Mouse (Mus musculus): ENCODE measurements at regions not wholly inside any gene's neighbourhood (a gene's known extent, or its start where the extent isn't known, plus 50 kb on each side); places are given as distances from the start of the nearest gene placed in this dataset.

DNA sequence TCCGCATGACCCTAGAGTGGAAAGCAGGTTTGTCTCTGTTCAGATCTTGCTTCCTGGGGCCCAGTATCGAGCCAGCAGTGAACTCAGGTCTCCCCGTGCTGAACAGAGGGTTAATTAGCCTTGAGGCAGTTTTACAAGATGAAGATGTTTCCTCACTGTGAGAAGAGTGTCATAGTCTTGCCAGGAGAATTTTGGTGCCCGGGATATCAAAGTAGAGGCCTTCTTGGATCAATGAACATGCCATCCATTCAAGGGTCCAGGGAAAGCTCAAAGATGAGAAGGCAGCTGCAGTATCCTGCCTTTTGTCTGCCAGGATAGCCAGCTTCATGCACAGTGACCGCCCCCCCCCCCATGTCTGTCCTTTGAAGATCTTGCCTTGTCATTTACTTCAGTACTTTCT, 114.2 kb upstream of the Mylip start:
- in situ Hi-C loops (cut with MseI, MboI), result no loop called here

DNA sequence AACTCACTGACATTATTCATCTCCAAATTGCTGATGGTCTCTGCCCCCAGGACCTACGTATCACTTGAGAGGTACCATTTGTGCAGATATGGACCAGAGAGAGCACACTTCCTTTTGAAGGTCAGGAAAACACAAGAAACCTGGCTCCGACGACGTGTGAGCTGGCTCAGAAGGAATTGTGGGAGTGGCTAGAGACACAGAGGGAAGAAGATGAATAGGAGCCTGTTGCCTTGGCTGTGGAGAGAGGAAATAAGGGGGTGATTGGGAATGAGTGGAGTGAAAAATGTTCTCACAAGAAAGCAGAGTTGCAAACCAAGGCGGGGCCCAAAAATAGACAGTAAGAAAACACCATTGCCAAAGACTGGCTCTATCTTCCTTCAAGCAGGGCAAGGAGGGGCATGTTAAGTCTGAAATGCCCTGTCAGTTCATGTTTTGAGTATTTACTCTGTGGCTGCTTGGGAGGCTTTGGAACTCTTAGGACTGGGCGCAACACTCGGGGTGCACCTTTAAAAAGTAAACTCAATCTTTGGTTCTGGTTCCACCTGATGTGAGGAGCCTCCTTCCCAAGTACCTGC, 111.6 kb upstream of the Mylip start:
- in situ Hi-C loops (cut with MseI, MboI), result no loop called here

DNA sequence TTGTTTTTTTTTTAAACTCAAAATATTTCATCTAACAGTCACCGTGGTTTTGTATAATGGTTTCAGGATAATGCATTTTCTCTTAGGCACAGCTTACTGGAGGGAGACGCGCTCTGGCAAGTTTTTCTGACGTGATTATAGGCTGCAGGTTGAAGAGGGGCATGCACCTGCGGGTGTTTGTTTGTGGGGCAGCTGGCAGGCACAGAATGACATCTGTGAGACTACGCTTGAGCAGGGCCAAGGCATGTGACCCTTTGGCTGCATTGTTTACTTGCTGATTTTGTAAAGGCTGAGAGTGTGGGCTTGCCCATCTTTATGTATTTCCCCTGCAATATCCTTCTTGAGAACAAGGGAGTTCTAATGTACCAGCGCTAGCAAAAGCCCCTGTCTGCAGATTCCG, 108.4 kb upstream of the Mylip start:
- in situ Hi-C loops (cut with MseI, MboI), result no loop called here

DNA sequence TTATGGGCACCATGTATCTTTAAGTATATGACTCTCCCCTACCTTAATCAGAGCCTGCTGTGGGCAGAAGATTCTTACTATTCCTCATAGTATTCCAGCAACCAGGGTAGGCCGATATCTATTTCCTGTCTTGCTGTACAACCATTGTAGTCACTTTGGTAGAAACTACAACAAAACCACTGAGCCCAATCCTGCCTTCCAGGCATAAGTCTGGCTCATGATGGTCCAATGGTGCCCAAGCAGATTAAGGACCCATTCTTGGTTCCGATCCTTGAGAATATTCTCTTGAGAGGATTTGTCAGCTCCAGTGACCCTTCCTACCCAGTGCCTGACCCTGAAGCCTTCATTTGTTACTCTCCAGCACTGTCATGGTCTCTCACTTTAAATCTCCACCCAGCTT, 102.9 kb upstream of the Mylip start:
- in situ Hi-C loops (cut with MseI, MboI), result no loop called here

DNA sequence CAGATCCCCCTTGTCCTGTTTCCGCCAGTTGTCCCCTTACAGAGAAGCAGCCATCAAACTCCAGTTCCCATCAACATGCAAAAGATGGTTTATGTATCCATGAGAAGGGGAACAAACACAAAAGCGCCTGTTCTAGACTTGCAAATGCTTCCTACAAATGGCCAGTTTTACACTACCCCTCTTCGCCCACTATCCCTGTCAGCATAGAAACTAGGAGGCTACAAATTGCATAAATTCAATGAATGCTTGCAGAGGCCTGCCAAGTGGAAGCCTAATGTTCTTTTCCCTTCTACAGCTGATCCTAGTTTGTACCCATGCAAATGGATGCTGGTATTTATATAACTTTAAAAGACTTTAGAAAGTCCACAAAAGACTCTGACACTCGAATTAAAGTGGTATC, 102.3 kb upstream of the Mylip start:
- in situ Hi-C loops (cut with MseI, MboI), result no loop called here

DNA sequence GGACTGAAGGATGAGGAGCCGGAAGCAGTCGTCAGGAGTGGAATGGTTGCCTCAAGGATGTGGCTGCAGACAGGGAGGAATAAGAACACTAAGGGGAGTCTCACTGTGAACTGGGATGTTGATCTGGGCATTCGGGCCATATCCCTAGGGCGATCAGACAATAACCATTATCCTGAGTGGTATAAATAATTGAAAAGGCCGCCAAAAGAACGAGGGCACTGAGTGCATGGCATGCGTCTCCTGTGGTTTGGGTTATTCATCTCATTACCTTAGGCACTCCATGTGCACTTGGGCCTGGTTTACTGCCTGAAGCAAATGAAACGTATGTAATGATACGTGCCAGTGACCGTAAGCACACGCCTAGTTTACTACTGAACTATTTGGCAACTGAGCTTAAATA, 99.6 kb upstream of the Mylip start:
- in situ Hi-C loops (cut with MseI, MboI), result no loop called here

DNA sequence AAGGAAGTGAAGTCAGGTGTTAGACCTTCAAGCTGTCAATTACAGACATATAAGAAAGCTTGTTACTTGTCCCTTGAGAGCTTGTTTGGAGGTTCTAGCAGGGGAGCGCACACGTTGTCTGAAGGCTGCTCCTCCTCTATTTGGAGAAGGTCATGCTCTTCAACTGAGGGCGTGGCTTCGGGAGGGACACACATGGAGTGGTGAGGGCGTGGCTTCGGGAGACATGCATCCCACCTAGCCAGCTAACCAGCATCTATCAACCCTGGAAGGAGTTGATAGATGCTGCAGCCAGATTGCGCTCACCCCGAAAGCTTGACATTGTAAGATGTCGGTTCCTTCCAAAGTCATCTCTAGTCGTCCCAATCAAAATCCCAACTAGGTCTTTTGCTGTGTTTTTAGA, 94.9 kb upstream of the Mylip start:
- in situ Hi-C loops (cut with MseI, MboI), result no loop called here

DNA sequence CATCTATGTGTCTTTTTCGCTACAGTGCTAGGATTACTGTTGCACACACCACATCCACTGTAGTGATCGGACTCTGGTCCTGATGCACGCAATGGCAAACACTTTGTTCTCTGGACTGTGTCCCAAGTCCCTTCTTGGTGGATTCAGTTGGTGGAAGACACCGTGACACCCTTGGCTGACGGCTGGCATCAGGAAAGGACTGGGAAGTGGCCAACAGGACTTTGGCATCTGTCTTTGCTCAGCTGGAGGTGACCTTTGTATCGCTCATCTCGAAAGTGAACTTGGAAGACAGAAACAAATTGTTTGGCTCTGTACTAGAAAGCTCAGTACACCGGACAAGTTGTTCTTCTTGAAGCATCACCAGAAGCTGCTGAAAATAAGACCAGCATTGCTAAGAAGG, 88.9 kb upstream of the Mylip start:
- in situ Hi-C loops (cut with MseI, MboI), result no loop called here

DNA sequence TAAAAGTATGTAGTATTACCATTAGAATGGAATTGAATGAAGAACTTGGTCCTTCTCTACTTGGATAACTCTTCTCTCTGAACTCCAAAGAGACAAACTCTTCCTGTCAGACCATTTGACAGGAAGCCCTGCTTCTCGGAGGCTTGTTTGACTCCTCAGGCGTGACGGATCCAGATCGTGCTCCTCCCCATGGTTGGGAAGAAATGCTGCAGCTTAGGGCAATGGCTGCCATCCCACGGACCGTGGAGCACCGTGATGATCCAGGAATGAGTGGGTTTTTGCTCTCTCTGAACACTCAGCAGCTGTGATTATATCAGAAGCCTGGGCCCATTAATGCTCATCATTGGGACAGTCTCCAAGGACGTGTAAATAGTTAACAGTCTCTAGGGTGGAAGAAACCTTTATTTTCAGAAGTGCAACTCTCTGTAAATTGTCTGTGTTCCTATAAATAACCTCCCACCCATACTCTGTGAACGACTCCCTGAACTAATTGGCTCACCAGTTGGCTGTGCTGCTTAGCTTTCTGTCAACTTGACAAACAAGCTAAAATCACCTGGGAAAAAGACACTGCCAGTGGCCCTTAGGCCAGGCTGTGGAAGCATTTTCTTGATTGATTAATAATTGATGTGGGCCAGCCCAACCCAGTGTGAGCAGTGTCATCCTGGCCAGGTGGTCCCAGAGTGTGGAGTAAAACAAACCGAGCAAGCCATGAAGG, 88.2 kb upstream of the Mylip start:
- in situ Hi-C loops (cut with MseI, MboI), result no loop called here

DNA sequence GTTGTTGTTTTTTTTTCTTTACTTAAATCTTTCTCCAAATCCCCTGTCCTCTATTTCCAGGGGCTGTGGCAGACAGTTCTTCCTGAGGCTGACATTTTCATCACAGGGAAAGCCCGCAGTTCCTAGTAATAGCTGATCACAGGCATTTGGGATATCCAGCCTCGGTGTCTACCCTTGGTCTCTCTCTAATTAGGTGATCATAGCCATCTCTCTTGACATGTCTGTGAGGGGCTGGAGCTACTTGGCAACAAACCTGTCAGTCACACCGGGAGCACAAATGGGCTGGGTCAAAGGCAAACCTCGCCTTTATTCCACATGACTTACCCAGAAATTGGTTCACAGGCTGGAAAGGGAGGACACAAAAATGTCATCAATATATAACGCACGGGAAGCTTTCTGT, 86.7 kb upstream of the Mylip start:
- in situ Hi-C loops (cut with MseI, MboI), result no loop called here

DNA sequence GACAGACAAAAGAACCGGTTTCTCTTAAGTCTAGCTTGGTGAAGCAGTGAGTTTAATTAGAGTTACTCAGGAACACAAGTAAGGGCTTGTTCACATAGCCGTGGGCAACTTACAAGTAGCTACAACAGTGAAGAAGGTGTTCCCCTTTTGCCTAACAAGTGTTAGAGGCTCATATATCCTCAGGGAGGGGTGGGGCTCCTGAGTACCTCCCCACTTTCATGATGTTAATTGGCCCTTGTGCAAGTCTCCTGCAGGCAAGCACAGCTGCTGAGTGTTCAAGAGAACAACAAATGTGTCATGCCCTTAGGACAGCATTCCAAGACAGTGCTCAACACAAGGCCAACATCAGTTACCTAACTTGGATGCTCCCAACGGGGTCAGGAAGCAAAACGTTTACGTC, 83.4 kb upstream of the Mylip start:
- in situ Hi-C loops (cut with MseI, MboI), result no loop called here

DNA sequence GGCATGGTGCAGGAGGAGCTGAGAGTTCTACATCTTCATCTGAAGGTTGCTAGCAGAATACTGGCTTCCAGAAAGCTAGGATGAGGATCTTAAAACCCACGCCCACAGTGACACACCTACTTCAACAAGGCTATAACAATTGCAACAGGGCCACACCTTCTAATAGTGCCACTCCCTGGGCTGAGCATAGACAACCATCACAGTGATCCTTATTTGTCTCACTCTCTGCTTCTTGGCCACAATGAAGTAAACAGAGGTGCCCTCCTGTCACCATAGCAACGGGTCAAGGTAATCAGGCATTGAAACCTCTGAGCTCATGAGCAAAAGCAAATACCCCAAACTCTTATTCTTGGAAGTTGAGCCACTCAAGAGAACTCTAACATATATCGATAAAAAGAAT, 82.3 kb upstream of the Mylip start:
- in situ Hi-C loops (cut with MseI, MboI), result no loop called here

DNA sequence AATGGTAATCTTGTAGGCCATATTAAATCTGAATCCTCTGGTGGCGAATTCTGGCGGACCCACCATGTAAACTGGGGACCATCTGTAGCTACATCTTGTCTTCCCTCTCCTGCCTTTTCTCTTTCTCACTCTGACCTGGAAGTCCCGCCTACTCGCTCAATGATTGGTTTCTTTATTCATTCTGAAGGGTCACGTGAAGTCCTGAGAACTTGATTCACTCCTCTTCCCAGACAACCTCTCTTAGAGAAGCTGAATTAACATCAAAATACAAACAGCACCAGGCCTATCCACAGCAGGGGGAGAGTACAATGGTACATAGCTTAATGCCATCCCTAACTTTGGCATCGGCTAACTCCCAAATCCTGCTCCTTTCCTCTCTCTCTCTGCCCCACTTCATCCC, 69.9 kb upstream of the Mylip start:
- in situ Hi-C loops (cut with MseI, MboI), result no loop called here

DNA sequence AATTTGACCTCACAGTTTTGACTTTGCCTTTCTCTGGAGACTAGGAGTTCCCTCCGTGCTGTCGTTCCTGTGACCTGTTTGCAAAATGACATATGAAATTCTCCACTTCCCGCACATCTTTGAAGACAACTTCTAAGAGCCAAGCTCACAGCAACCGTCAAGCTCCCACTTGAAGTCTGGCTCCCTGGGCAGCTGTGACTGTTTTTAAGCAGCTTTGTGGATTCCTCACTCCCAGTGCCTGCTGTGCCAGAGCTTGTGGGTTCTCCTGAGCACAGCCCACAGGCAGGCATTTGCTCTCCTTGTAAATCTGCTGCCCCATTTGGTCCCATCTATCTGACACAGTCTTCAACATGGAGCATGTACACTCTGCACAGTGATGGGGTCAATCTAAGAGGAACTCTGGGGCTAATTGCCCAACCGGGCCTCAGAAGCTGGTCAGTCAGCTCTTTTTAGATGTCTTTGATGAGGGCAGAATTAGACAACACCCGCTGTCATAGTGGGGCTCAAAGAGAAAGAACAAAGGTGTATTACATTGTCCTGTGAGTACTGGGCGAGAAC, 63.7 kb upstream of the Mylip start:
- in situ Hi-C loops (cut with MseI, MboI), result no loop called here

DNA sequence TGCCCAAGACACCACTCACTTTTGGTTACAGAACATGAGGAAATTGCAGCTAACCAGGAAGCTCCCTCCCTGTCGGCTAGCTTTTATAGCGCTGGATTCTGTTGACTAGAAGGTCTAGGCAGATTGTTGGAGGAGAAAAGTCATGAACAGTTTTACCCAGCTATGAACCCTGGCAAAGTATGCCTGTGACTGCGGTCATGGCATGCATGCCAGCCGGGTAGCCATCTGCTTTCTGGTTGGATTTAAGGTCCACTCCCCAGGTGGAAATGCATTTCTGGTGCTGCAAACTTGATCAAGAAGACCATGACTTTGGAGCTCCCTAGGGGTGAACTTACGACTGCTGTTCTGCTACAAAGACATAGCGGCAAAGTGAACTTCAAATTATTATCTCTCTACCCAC, 62.8 kb upstream of the Mylip start:
- in situ Hi-C loops (cut with MseI, MboI), result no loop called here

DNA sequence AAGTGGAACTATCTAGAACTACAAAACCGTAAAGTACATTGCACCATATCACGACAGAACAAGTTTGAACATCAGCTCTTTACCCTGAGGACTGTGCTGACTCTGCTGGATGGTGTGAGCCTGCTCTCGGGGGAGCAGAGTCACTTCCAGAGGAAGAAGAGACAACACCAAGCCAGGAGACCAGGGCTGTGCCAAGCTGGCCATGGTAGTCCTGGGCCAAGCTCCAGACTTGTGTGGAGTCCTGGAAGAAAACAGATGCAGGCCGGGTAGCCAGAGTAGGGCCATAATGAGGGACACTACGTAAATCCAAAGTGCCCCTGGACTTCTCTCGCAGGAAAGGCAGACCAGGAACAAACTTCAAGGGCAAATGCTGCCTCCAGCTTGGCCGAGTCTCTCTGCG, 59.0 kb upstream of the Mylip start:
- in situ Hi-C loops (cut with MseI, MboI), result no loop called here

DNA sequence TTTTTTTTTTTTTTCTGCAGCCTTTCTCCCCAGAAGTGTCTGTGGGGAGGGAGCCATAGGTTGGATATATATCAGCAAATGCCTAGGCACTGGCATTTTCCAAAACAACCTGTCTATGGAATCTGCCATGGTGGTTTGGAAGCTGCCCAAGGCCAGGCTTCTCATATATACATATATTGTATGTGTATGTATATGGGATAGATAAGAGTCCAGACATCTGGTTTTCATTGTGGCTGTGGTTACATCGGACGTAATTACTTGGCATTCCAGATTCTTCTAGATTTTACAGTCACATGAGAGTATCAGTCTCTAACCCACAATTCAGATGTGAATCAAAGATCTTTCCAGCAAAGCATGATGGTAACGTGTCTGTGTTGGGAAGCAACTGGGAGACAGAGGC, 57.5 kb upstream of the Mylip start:
- in situ Hi-C loops (cut with MseI, MboI), result no loop called here

DNA sequence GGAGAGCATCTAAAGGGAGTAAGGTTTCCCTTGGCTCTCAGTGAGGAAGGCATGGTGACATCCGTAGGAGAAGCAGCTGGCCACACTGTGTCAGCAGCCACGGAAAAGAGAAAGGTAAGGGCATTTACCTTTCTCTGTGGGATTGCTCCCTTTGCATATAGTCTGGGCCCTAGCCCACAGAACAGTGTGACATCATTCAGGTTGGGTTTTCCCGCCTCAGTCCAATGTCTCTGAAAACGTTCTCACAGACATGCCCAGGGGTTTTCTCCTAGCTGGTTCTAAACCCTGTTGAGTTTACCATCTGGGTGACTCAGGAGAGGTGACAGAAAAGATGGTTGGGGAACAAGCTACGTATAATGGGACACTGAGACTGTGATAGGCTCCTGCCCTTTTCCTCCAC, 55.9 kb upstream of the Mylip start:
- in situ Hi-C loops (cut with MseI, MboI), result no loop called here

All from mouse trophoblast stem cell (cell line).